Mouse (Mus musculus): ENCODE data around the gene Snrpa1.

- TF ChIP-seq EP300 (IDR thresholded peaks at IDR 0.05): no peak
- no peak for TF ChIP-seq CTCF (IDR thresholded peaks at IDR 0.05)
Observed at GRCm38 (mm10) chr7:66110636-66111112, 51.9 kb downstream of the Snrpa1 start.
